Mouse (Mus musculus) gastrocnemius, postnatal 36 days (tissue): ENCODE measurements around the gene Adam11. TPM values are rescaled to one million over a fixed set of nuclear protein-coding genes. Genes with fewer than 3 reads are reported as not detected.

Source experiments
- DNase-seq, 2 experiments: peaks; one replicate each; pipeline ENCODE4 v3.0.0; 2022
- intact Hi-C: fragments of 180-260 bp; cut with DNase I; formaldehyde crosslinking; loops from one replicate; pipeline ENCODE4 v1.15.1; 2025
- total RNA-seq, 2 experiments: library from RNA; stranded (reverse); gene quantifications; 2 replicates each; pipeline ENCODE4 v1.2.3; 2021

Adam11 gene
- total RNA-seq, 2 experiments from 2014 or later = 0.32 to 0.79 TPM

DNA sequence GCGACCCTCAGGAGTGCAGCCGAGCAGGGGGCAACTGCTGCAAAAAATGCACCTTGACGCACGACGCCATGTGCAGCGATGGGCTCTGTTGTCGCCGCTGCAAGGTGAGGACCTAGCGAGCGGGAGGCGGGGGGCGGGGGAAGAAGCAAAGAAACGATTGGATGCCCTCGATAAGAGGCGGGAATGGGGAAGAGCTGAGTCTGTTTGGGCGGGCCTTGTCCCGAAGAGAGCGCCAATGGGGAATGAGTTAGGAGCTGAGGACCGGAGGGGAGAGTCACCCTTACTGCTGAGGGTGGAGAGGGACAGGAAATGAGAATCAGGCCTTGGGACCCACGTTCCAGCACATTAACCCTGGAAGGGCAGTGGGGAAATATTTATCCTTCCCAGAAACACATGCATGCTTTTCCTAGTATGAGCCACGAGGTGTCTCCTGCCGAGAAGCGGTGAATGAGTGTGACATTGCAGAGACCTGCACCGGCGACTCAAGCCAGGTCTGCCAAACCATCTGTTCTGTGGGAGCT lies 13.4 kb downstream of the Adam11 start:
- intact Hi-C loops = loop anchor here (1.0 to 5.0 kb wide), 3 partner anchors 78 to 223 kb away; no protein-coding TSS in a partner anchor
- peak; percentile 61 to 79 for DNase-seq

DNA sequence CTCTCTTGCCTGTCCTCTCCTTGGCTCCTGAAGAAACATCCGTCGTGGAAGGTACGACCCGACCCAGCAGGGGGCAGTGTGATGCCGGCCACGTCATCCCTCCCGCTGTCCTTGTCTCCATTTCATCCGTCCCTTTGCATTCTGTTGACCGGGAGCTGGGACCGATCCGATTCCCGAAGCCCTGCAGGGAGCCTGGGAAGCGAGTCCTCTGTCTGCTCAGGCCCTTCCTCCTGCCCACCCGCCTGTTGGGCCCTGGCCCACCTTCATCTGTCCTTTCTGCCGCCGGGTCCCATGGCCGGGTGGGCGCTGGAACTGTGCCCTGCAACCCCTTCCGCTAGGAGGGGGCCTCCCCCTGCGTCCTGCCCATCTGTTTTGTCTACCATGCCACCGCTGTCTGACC lies 16.4 kb downstream of the Adam11 start:
- peak; percentile 78 to 84 for DNase-seq
- intact Hi-C loops = loop anchor here (2.0 kb wide), 1 partner anchor 41 kb away; the partner anchor contains the start of gene Gjc1

DNA sequence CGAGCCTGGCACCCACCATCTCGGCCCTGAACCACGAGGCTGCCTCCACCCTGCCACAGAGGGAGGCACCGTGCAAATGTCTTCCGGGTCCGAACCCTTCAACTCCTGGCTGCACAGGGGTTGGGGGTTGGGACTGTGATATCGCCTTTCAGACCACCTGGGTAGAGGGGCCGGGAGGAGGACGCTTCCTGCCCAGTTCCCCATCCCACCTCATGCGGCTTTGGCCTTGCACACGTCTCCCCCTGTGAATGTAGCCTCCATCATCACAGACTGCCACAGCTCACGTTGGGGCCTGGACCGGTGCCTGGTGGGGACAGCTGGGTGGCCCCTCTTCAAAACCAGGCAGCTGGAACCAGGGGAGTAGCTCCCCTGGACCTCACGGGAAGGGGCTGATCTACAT lies 16.9 kb downstream of the Adam11 start:
- intact Hi-C loops = no loop called here
- no peak for DNase-seq

DNA sequence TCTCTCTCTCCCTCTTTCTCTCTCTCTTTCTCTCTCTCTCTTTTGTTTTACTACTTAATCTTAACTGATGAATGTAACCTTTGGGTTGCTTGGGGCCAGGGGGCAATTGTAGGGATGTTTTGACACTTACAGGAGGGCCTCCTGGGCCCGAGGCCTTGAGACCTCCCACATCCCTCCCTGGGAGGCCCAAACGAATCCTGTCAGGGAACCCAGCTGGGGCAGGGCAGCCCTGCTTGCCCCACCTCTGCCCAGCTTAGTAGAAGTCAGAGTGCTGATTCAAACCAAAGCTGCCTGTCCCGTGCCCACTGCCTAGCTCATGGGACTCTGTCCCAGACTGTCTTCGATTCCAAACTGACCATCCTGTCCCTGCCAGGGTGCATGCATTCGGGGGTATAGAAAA lies 17.4 kb downstream of the Adam11 start:
- DNase-seq = no peak
- intact Hi-C loops = no loop called here

DNA sequence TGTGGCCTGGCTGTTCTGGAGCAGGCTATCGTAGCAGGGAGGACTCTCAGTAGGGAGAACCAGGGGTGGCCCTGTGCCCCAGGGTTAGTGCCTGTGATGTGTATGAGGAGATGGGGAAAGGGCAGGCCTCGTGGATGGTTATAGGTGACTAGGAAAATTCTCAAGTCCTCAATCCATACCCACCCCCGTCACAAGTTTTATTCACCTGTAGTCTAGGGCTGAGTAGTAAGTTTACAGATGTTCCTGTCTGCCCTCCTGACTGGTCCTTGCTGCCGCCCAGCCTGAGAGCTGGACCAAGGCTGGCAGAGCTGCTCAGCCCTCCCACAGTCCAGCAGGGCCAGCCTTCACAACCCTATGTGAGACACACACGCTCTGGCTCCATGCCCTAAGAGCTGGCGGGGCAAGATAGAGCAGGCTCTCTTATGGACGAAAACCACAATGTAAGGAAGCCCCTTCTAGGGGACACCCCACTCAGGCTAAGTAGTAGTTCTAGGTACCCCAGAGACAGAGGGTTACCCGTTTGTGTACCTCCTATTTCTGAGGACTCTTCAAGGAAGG lies 17.9 kb downstream of the Adam11 start:
- DNase-seq = no peak
- intact Hi-C loops = no loop called here

DNA sequence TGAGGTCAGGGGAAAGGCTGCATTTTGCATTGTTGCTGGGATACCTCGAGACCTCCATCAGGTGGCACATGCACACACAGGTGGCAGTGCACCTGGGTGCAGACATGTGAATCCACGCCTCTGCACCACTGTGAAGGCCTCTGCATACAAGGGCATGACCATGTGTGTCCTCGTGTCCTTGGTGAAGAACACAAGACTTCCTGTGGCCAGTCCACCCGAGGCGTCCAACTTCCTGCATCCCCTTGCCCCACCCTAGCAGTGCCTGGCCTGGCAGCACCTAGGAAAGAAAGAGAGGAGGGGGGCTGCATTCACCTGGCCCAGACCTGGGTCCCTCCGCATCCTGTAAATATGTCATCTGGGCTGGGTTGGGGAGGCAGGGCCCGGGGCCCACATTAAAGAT lies 18.6 kb downstream of the Adam11 start:
- intact Hi-C loops = no loop called here
- no peak for DNase-seq

DNA sequence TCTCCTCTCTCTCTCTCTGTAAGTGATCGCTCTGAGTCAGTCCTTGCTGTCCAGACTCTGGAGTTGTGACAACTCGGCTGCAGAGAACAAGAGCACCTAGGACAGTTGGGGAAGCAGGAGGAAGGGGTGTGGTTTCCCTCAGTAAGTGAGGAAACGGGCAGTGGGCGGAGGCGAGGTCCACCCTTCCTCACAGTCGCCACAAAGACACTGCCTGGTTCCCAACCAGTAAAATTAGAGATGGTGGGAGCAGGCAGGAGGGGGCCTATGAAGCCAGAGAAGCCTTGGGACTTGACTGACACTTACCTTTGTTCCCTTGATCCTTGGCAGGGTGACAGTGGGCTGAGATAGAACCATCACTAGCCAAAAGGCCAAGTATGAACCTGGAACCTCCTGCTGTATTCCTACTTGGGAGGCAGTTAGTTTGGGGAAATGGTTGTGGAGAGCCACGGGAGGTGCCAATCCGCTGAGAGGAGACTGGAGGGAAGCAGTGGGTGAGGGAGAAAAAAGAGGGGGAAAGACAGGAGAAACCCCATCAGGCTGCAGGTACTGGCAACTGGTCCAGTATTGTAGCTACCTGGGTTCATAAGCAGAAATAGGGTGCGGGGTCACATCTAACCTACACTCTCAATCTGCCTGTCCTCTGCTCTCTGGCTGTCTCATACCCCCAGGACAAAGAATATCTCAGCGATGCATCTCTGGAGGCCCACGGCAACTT lies 19.2 kb downstream of the Adam11 start:
- intact Hi-C loops = no loop called here
- no peak for DNase-seq

DNA sequence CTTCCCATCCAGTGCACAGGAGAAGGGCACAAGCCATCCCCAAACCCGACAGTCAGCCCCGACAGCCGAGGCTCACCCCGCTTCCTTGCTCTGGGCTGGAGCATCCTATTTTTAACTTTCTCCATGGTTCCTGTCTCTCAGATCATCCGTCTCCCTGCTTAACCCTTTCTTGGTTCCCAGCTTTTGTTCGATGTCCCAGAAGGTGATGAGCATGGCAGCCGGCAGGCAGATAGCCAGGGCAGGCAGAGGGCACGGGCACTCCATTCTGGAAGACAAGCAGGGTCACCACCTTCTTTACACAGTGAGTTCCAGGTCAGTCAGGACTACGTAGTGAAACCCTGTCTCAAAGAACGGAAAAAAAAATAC lies 19.7 kb downstream of the Adam11 start:
- no peak for DNase-seq
- intact Hi-C loops = no loop called here

DNA sequence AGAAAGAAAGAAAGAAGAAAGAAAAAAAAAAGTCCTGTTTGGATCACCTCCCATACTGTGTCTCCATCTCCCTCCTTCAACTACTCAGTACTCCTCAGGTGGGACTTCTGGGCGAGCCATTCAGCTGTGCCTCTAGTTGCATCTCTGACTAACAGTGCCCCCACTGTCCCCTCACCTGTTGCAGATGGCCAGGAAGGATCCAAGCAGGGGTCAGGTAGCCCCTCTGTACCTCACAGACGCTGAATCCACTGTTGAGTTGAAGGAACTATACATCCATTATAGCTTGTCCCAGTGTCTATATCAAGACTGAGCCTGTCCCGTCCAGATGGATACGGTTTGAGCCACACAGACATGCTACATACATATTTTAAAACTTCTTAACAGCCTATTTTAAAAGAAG lies 20.3 kb downstream of the Adam11 start:
- intact Hi-C loops = no loop called here
- no peak for DNase-seq

DNA sequence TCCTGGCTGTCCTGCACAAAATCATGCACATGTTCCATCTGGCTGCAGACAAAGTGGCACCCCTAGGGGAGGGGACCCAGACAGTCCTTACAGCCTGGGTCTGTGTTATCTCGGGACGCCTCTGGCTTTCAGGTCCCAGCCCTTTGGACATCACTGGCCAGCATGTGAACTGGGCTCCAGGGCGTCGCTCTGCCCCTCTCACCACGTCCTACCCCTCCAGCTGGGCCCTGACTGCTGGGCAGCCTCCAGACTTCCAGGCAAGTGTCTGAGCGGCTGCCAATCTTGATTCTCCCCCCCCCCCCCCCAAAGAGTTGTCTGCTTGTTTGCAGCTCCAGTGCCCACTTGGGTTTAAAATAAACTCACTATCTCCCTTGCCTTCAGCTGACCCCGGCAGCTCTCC lies 22.2 kb downstream of the Adam11 start:
- intact Hi-C loops = no loop called here
- DNase-seq = no peak

DNA sequence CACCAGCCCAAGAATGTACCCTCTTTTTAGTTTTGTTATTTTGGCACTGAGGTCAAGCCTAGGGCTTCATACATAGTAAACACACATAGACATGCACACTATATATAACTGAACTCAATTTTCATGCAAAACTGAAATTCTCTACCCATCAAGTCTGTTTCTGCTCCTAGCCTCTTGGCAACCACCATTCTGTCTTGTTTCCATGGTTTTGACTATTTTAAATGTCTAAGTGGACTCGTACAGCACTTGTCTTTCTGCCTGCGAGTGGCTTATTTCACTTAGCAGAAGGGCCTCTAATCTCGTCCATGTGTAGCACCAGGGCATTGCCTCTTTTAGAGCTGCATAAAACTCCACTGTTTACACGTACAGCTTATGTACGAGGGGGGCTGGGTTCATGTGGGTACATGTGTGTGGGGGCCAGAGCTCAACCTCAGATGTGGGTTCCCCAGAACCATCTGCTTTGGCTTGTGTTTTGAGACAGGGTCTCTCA lies 26.5 kb downstream of the Adam11 start:
- no peak for DNase-seq
- intact Hi-C loops = no loop called here

DNA sequence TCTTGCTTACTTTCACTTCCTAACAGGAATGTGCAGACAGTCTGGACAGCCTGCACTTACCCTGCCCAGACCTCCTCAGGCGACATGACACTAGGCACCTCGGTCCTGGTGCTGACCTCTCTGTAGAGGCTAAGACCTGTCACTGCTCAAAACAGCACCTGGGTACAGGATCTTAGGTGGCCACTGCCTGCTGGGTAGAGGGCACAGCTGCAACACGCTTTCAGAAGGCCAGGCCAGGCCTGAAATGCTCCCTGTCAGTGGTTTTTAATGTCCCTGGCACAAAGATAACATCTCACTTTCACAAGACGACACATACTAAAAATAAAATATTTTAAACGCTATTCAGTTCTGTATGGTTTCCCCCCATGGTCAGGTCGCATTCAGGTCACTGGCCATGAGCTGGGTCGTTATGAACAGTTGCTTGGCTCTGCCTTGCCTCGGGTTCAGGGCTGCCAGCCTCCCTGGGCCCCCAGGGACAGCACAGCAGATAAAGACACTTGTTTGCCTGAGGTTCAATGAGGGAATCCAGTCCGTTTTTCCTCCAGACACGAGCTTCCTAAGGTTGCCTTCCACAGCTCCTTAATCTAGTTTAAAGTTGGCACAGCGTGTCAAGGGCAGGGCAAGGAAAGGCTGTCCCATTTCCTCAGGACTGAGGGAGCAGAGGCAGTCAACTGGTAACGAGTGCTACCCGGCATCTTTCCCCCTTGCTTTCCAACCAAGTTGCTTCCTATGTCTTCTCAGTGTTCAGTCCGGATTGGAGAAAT lies 30.6 kb downstream of the Adam11 start:
- peak in 1 of 2 experiments; percentile 41 for DNase-seq

DNA sequence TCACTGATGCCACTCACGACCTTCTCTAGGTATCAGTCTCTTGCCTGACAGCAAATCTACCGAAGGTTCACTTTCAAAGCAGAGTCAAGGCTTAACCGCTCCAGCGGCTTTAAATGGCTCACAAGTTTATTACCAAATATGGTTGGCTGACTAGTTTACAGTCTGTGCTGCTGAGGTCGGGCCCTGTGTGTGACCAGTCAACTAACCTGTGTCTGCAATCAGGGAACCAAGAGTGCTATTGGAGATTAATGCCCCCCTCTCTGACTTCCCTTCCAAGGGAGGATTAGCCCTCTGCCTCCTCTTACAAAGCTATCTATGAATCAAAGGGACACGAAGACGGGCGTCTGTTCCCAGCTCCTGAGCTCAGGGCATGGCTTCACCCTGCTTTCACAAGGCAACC lies 32.9 kb downstream of the Adam11 start:
- no peak for DNase-seq
- intact Hi-C loops = no loop called here

More for the DNA sequence above, 30.6 kb downstream of the Adam11 start:
- intact Hi-C loops = no loop called here

DNA sequence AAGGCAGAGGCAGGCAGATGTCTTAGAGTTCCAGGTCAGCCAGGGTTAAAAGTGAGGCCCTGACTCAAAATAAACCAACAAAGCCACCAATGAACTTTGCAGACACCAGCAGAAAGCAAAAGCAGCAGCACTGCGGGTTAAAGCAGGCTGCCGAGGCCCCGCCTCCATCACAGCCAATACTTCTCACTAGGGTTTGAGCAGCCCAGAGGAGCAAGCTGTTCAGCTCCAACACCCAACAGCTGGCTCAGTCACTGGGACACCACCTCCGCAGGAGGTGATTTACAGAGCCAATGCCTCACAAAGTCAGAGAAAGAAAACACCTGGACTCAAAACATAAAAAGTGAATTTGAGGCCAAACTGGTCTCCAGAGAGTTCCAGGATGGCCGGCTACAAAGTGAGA lies 42.2 kb downstream of the Adam11 start:
- intact Hi-C loops = no loop called here
- no peak for DNase-seq

DNA sequence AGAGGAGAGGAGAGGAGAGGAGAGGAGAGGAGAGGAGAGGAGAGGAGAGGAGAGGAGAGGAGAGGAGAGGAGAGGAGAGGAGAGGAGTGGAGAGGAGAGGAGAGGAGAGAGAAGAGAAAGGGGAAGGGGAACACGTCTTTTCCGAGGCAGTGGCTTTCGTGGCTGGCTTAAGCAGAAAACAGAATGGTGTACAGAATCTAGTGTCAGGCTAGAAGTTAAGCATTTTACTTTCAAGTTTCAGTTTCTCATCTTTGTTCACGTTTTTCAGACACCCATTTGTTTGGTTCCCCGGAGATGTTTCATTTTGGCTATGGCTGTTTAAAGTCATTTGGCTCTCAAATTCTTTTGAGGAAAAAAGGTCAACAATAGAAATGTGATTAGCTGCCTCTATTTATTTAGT lies 47.0 kb downstream of the Adam11 start:
- no peak for DNase-seq
- intact Hi-C loops = no loop called here

DNA sequence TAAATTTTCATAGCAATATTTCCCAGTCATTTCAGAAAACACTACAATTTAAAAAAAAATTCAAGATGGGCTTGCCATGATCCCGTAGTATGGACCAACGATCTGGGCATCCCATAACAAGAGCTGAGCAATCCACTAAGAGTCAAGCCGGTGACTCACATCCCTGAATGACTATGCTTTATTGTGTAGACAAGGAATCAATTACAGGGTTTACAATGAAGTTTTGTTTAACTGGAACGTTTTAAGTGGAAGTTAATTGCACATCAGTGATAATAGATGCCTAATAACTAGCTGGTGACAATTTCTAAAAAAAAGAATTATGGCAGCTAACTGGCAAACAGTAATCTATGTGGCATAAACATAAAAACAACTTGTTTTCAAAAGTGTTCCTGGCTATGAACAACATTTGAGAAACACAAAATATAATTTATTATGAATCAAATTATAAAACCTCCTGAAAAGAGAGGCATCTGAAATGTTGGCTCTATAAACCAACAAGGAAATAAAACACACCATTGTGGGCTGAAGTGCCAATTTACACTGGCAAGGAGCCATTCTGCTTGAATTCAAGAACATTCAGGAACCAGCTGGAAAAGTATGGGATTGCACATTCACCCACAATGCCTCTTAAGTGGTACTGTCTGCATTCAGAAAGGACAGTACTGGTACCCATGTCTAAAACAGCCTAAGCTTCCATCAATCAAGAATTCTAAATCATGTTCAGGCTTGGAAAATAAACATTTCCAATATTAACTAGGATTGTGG lies 49.7 kb downstream of the Adam11 start:
- intact Hi-C loops = no loop called here
- DNase-seq = no peak

DNA sequence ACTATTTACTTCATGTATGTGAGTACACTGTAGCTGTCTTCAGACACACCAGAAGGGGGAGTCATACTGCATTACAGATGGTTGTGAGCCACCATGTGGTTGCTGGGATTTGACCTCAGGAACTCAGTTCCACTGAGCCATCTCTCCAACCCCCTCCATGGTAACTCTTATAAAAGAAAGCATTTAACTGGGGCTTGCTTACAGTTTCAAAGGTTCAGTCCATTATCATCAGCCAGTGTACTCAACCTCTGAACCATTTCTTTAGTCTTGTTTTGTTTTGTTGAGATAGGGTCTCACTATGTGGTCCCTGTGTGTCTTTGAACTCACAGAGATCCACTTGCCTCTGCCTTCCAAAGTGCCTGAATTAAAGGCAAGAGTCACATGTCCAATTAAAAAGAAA lies 53.6 kb downstream of the Adam11 start:
- DNase-seq = no peak
- intact Hi-C loops = no loop called here

DNA sequence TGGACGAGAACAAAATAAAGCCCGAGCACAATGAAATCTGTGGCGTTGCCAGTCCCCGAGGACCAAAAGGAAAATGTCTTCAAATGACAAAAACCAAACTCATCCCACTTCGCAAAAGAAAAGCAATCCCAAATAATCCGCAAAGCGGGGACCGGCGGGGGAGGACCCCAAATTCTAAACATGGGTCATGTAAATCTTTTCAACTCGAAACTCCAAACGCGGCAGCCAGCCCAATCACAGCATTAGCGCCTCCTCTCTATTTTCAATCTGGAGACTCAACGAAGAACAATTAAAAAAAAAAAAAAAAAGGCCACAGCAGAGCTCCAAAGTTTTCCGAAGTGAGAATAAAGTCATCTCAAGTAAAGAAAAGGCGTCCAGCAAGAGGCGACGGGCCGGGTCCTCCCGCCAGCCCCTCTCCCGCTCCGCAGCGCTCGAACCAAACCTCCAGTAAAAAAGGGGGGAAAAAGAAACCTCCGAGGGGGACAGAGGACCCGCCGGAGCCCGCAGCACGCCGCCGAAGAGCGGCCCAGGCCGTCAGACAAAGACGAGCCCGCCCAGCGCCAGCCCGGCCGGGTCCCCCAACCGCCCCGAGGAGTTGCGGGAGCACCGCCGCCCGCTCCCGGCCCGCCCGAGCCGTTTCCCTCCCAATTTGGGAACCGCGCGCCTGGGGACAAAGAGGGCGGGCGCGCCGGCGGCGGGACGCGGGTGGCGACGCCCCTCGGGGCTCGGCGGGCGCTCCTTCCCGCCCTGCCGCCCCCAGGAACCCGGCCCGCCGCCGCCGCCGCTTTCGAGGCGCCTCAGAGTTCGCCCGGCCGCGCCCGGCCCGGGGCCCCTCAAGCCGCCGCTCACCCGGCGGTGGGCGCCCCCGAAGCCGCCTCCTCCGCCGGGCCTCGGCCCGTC lies 57.1 kb downstream of the Adam11 start:
- intact Hi-C loops = loop anchor here (2.0 kb wide), 1 partner anchor 42 kb away; no protein-coding TSS in a partner anchor
- peak in 1 of 2 experiments; percentile 31 for DNase-seq

DNA sequence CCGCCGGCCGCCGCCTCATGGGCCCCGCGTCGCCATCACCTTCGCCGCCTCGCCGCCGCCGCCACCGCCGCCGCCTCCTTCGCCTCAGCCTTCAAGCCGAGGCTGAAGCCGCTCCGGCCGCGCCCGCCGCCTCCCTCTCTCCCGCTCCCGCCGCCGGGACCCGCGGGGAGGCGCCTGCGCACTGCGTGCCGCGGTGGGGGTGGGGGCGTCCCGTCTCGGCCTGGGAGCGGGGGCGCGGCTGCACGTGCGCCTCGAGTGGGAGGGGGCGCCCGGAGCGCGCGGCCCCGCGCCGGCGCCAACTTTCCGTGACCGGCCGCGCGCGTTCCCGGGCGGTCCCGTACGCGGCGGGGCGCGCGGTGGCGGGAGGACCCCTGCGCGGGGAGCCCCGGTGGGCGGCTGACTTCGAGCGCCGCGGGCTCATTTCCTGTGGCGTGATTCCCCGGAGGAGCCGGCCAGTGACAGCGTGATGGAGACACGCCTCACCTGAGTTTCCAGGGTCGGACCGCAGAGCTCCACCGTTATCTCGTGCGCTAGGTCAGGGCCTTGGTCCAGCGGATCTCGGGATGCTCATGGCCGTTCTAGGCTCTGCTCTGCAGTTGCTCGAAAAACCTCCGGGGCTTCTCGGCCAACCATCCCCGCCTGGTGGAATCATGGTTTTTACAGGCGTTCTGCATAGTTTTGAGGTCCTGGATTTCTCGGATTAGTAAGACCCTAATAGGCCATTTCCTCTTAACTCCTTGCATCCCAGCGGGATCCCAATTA lies 58.0 kb downstream of the Adam11 start, which contains the start of gene Gjc1:
Gjc1 (minus strand) TSS at position 680 of the 762 bp plus-strand sequence.
- intact Hi-C loops = loop anchor here (2.0 kb wide), 1 partner anchor 42 kb away; no protein-coding TSS in a partner anchor
- peak; percentile 53 to 60 for DNase-seq
